Mouse (Mus musculus): Measurements from ENCODE around the gene Ascl1. TPM values are rescaled to one million over a fixed set of nuclear protein-coding genes. Genes with fewer than 3 reads are reported as not detected.

The Ascl1 gene
- polyA plus RNA-seq, 1 experiment from 2014 or later, result 6.2 TPM

- Histone ChIP-seq H3K27me3 (no peaks in the 10 kb centered on the region), H3K9ac (no peak overlapping the region), H3K36me3 (no peaks in the 10 kb centered on the region), H3K4me3 (no peak overlapping the region), H3K4me2 (replicated peaks) (no peak overlapping the region), H3K9me3 (no peaks in the 10 kb centered on the region), H3K4me1 (no peaks in the 10 kb centered on the region), H3K27ac (no peak overlapping the region)
- WGBS, result 62% methylated on average over 5 of the region's 5 CpGs
- no peak for ATAC-seq (ENCODE audit: insufficient number of reproducible peaks, insufficient read depth, low FRiP score, low TSS enrichment)
These were observed 15.6 kb downstream of the Ascl1 start for GRCm38 (mm10) chr10:87477895-87478294.

- Histone ChIP-seq H3K27ac (no peak overlapping the region), H3K4me3 (no peak overlapping the region), H3K9me3 (no peaks in the 10 kb centered on the region), H3K36me3 (no peaks in the 10 kb centered on the region), H3K4me2 (replicated peaks) (no peak overlapping the region), H3K27me3 (no peaks in the 10 kb centered on the region), H3K4me1 (no peaks in the 10 kb centered on the region), H3K9ac (no peak overlapping the region)
- ATAC-seq (ENCODE audit: insufficient number of reproducible peaks, insufficient read depth, low FRiP score, low TSS enrichment), result no peak
- WGBS, result 74% methylated on average over 2 of the region's 2 CpGs
These were observed 18.5 kb downstream of the Ascl1 start for GRCm38 (mm10) chr10:87474971-87475370.

- no peak for ATAC-seq (ENCODE audit: insufficient number of reproducible peaks, insufficient read depth, low FRiP score, low TSS enrichment)
These were observed 19.9 kb downstream of the Ascl1 start for GRCm38 (mm10) chr10:87473475-87474131.

GRCm38 (mm10) chr10:87450777-87451176, 42.7 kb downstream of the Ascl1 start:
- H3K27me3 ChIP-seq, result no peaks in the 10 kb centered on the region
- H3K4me1 ChIP-seq, result peaks cover 11% of the 10 kb centered on the region; the same call in 1 of the 2 replicates
- H3K4me3 ChIP-seq, result no peak overlapping the region
- H3K27ac ChIP-seq, result no peak overlapping the region
- no peak overlapping the region for H3K4me2 ChIP-seq (replicated peaks)
- no peak overlapping the region for H3K9ac ChIP-seq
- H3K36me3 ChIP-seq, result no peaks in the 10 kb centered on the region
- no peaks in the 10 kb centered on the region for H3K9me3 ChIP-seq
- ATAC-seq (ENCODE audit: insufficient number of reproducible peaks, insufficient read depth, low FRiP score, low TSS enrichment), result no peak
- WGBS, result 88% methylated on average over 3 of the region's 3 CpGs

More at GRCm38 (mm10) chr10:87473475-87474131, 19.9 kb downstream of the Ascl1 start:
- no peaks in the 10 kb centered on the region for H3K27me3 ChIP-seq
- WGBS, result 64% methylated on average over 10 of the region's 10 CpGs
- H3K4me3 ChIP-seq, result no peak overlapping the region
- H3K9ac ChIP-seq, result no peak overlapping the region
- H3K9me3 ChIP-seq, result no peaks in the 10 kb centered on the region
- no peaks in the 10 kb centered on the region for H3K4me1 ChIP-seq
- H3K36me3 ChIP-seq, result no peaks in the 10 kb centered on the region
- no peak overlapping the region for H3K27ac ChIP-seq
- H3K4me2 ChIP-seq (replicated peaks), result no peak overlapping the region

- Histone ChIP-seq H3K4me1 (peaks cover 11% of the 10 kb centered on the region; the same call in 1 of the 2 replicates), H3K27ac (no peak overlapping the region), H3K36me3 (no peaks in the 10 kb centered on the region), H3K9me3 (no peaks in the 10 kb centered on the region), H3K9ac (no peak overlapping the region), H3K4me3 (no peak overlapping the region), H3K4me2 (replicated peaks) (no peak overlapping the region), H3K27me3 (no peaks in the 10 kb centered on the region)
- 73% methylated on average over 6 of the region's 6 CpGs for WGBS
- ATAC-seq (ENCODE audit: insufficient number of reproducible peaks, insufficient read depth, low FRiP score, low TSS enrichment), result no peak
These were observed 44.1 kb downstream of the Ascl1 start for GRCm38 (mm10) chr10:87449368-87449767.

GRCm38 (mm10) chr10:87448257-87448656, 45.2 kb downstream of the Ascl1 start:
- Histone ChIP-seq H3K4me2 (replicated peaks) (peak overlapping the region; percentile 37), H3K27me3 (no peaks in the 10 kb centered on the region), H3K9me3 (no peaks in the 10 kb centered on the region), H3K9ac (no peak overlapping the region), H3K36me3 (no peaks in the 10 kb centered on the region), H3K4me3 (no peak overlapping the region), H3K4me1 (peaks cover 11% of the 10 kb centered on the region; the same call in 1 of the 2 replicates), H3K27ac (no peak overlapping the region)
- ATAC-seq (ENCODE audit: insufficient number of reproducible peaks, insufficient read depth, low FRiP score, low TSS enrichment), result no peak
- 40% methylated on average over 5 of the region's 5 CpGs for WGBS

- no peak overlapping the region for H3K9ac ChIP-seq
- ATAC-seq (ENCODE audit: insufficient number of reproducible peaks, insufficient read depth, low FRiP score, low TSS enrichment), result peak; percentile 95
- peak overlapping the region; percentile 19 for H3K4me3 ChIP-seq
- H3K27me3 ChIP-seq, result no peaks in the 10 kb centered on the region
- H3K27ac ChIP-seq, result no peak overlapping the region
- peaks cover 11% of the 10 kb centered on the region; the same call in 1 of the 2 replicates for H3K4me1 ChIP-seq
- peak overlapping the region; percentile 37 for H3K4me2 ChIP-seq (replicated peaks)
- H3K36me3 ChIP-seq, result no peaks in the 10 kb centered on the region
- WGBS, result 0% methylated on average over 9 of the region's 9 CpGs
- H3K9me3 ChIP-seq, result no peaks in the 10 kb centered on the region
These were observed 45.7 kb downstream of the Ascl1 start for GRCm38 (mm10) chr10:87447754-87448095.

GRCm38 (mm10) chr10:87446829-87447753, 46.4 kb downstream of the Ascl1 start:
- Histone ChIP-seq H3K4me3 (peak overlapping the region; percentile 19; the same call in 1 of the 2 replicates), H3K9ac (no peak overlapping the region), H3K4me1 (peaks cover 11% of the 10 kb centered on the region; the same call in 1 of the 2 replicates), H3K27ac (no peak overlapping the region), H3K27me3 (no peaks in the 10 kb centered on the region), H3K36me3 (no peaks in the 10 kb centered on the region), H3K9me3 (no peaks in the 10 kb centered on the region), H3K4me2 (replicated peaks) (peak overlapping the region; percentile 37)
- no peak for ATAC-seq (ENCODE audit: insufficient number of reproducible peaks, insufficient read depth, low FRiP score, low TSS enrichment)
- WGBS, result 19% methylated on average over 13 of the region's 13 CpGs

GRCm38 (mm10) chr10:87446139-87446828, 47.2 kb downstream of the Ascl1 start:
- no peaks in the 10 kb centered on the region for H3K9me3 ChIP-seq
- no peak overlapping the region for H3K27ac ChIP-seq
- ATAC-seq (ENCODE audit: insufficient number of reproducible peaks, insufficient read depth, low FRiP score, low TSS enrichment), result no peak
- no peak overlapping the region for H3K9ac ChIP-seq
- peaks cover 11% of the 10 kb centered on the region; the same call in 1 of the 2 replicates for H3K4me1 ChIP-seq
- no peak overlapping the region for H3K4me2 ChIP-seq (replicated peaks)
- no peak overlapping the region for H3K4me3 ChIP-seq
- H3K27me3 ChIP-seq, result no peaks in the 10 kb centered on the region
- 72% methylated on average over 2 of the region's 2 CpGs for WGBS
- H3K36me3 ChIP-seq, result no peaks in the 10 kb centered on the region

Measured in embryonic facial prominence, embryonic 12.5 days (tissue).